Mouse (Mus musculus): Measurements from ENCODE around the gene Prkcb.

Prkcb gene

GRCm38 (mm10) chr7:122670873-122671641 lies 382.5 kb downstream of the Prkcb start:
- DNase-seq (ENCODE audit: low spot score): peak; percentile 99

GRCm38 (mm10) chr7:122672981-122673380 lies 384.4 kb downstream of the Prkcb start:
- no peak for DNase-seq (ENCODE audit: low spot score)

- DNase-seq (ENCODE audit: low spot score): no peak
Measured at GRCm38 (mm10) chr7:122675207-122675606, 386.7 kb downstream of the Prkcb start.

Measured in embryo, embryonic 10 days (tissue).